8 mouse cellular contexts compared by ENCODE assay signal in genomic region chr19:10948416-10948815, GRCm38 (mm10). TPM values are rescaled to one million over a fixed set of nuclear protein-coding genes. Genes with fewer than 3 reads are reported as not detected.
DNase-seq lines count a peak whose midpoint lies in the region; ATAC-seq and TF ChIP-seq lines count a peak whose summit lies in the region.

No protein-coding gene starts in this region.

- WGBS in kidney, embryonic 16.5 days: 1% methylated on average over 20 of the region's 20 CpGs
- WGBS in embryonic facial prominence, embryonic 10.5 days: 1% methylated on average over 20 of the region's 20 CpGs
- whole genome bisulfite sequencing in hindbrain, postnatal 0 days: under 1% methylated on average over 20 of the region's 20 CpGs
- 1% methylated on average over 20 of the region's 20 CpGs for WGBS in midbrain, embryonic 13.5 days

- DNase-seq in kidney, adult 9 months: no peak
- no peak for DNase-seq in embryonic facial prominence, embryonic 10.5 days (ENCODE audit: low spot score)
- no peak for DNase-seq in hindbrain, postnatal 0 days (ENCODE audit: low spot score)
- DNase-seq in left cerebral cortex, adult 9 months (ENCODE audit: low spot score in 2 of 2): no peak

- peak overlapping the region; percentile 89 for H3K4me3 ChIP-seq in kidney, embryonic 16.5 days (ENCODE audit: low read length)
- H3K4me3 ChIP-seq in E14TG2a.4 (replicated peaks; ENCODE audit: low read length): peak overlapping the region; percentile 99
- peak overlapping the region; percentile 98 for H3K4me3 ChIP-seq in embryonic facial prominence, embryonic 10.5 days
- peak overlapping the region; percentile 51 for H3K4me3 ChIP-seq in hindbrain, postnatal 0 days (ENCODE audit: low read length)
- peak overlapping the region; percentile 77 for H3K4me3 ChIP-seq in midbrain, embryonic 13.5 days (replicated peaks)

- H3K27ac ChIP-seq in kidney, embryonic 16.5 days (ENCODE audit: low read length): no peak overlapping the region
- peak overlapping the region; percentile 75 for H3K27ac ChIP-seq in embryonic facial prominence, embryonic 10.5 days (replicated peaks)
- H3K27ac ChIP-seq in hindbrain, postnatal 0 days: no peak overlapping the region
- H3K27ac ChIP-seq in midbrain, embryonic 13.5 days: no peak overlapping the region

- no peak for TF ChIP-seq CTCF in E14TG2a.4 (conservative IDR thresholded peaks at IDR 0.05; ENCODE audit: low read length)
- no peak for TF ChIP-seq CTCF in hindbrain, postnatal 0 days (IDR thresholded peaks at IDR 0.05; ENCODE audit: low read depth)

- ATAC-seq in kidney, embryonic 16.5 days (ENCODE audit: low FRiP score, low TSS enrichment): no peak
- ATAC-seq in hindbrain, postnatal 0 days: no peak
- ATAC-seq in midbrain, embryonic 13.5 days: peak; percentile 5
- no peak for ATAC-seq in frontal cortex, adult (ENCODE audit: low TSS enrichment)

- H3K9ac ChIP-seq in kidney, embryonic 16.5 days (replicated peaks; ENCODE audit: low read length): peak overlapping the region; percentile 87
- H3K9ac ChIP-seq in hindbrain, postnatal 0 days (replicated peaks; ENCODE audit: low read length): peak overlapping the region; percentile 83
- peak overlapping the region; percentile 86 for H3K9ac ChIP-seq in midbrain, embryonic 13.5 days (replicated peaks)

- no peaks in the 10 kb centered on the region for H3K9me3 ChIP-seq in kidney, embryonic 16.5 days (ENCODE audit: low read length)
- no peaks in the 10 kb centered on the region for H3K9me3 ChIP-seq in E14TG2a.4 (ENCODE audit: low read length)
- no peaks in the 10 kb centered on the region for H3K9me3 ChIP-seq in embryonic facial prominence, embryonic 10.5 days
- H3K9me3 ChIP-seq in hindbrain, postnatal 0 days (ENCODE audit: low read length): no peaks in the 10 kb centered on the region
- no peaks in the 10 kb centered on the region for H3K9me3 ChIP-seq in midbrain, embryonic 13.5 days

- no peaks in the 10 kb centered on the region for H3K27me3 ChIP-seq in kidney, embryonic 16.5 days (ENCODE audit: insufficient read depth, low read length)
- peaks cover 6% of the 10 kb centered on the region for H3K27me3 ChIP-seq in E14TG2a.4 (ENCODE audit: insufficient read depth, low read length)
- H3K27me3 ChIP-seq in embryonic facial prominence, embryonic 10.5 days (replicated peaks; ENCODE audit: low read depth, poor library complexity, severe bottlenecking): no peaks in the 10 kb centered on the region
- H3K27me3 ChIP-seq in hindbrain, postnatal 0 days (ENCODE audit: insufficient read depth, low read length): no peaks in the 10 kb centered on the region
- no peaks in the 10 kb centered on the region for H3K27me3 ChIP-seq in midbrain, embryonic 13.5 days

- peaks cover 31% of the 10 kb centered on the region for H3K4me1 ChIP-seq in kidney, embryonic 16.5 days (ENCODE audit: insufficient read depth, low read length)
- peaks cover 44% of the 10 kb centered on the region for H3K4me1 ChIP-seq in E14TG2a.4 (replicated peaks; ENCODE audit: low read depth, low read length)
- H3K4me1 ChIP-seq in embryonic facial prominence, embryonic 10.5 days: peaks cover 46% of the 10 kb centered on the region
- peaks cover 15% of the 10 kb centered on the region; the same call in 1 of the 2 replicates for H3K4me1 ChIP-seq in hindbrain, postnatal 0 days (ENCODE audit: insufficient read depth, low read length)
- H3K4me1 ChIP-seq in midbrain, embryonic 13.5 days (replicated peaks): peaks cover 38% of the 10 kb centered on the region

- H3K4me2 ChIP-seq in kidney, embryonic 16.5 days (replicated peaks; ENCODE audit: low read depth, low read length): peak overlapping the region; percentile 100
- peak overlapping the region; percentile 95 for H3K4me2 ChIP-seq in hindbrain, postnatal 0 days (ENCODE audit: low read depth, low read length)
- peak overlapping the region; percentile 100 for H3K4me2 ChIP-seq in midbrain, embryonic 13.5 days (replicated peaks)

- H3K36me3 ChIP-seq in kidney, embryonic 16.5 days (ENCODE audit: insufficient read depth, low read length): peaks cover 19% of the 10 kb centered on the region
- peaks cover 45% of the 10 kb centered on the region for H3K36me3 ChIP-seq in E14TG2a.4 (ENCODE audit: insufficient read depth, low read length)
- H3K36me3 ChIP-seq in embryonic facial prominence, embryonic 10.5 days (replicated peaks): peaks cover 40% of the 10 kb centered on the region
- H3K36me3 ChIP-seq in hindbrain, postnatal 0 days (ENCODE audit: insufficient read depth, low read length): peaks cover 14% of the 10 kb centered on the region
- peaks cover 20% of the 10 kb centered on the region for H3K36me3 ChIP-seq in midbrain, embryonic 13.5 days

RNA-seq across cellular contexts. Expression of gene Ccdc86, which starts 0.7 kb away (rescaled TPM):
- 32.2 and 33.5 TPM in 2 replicates for polyA plus RNA-seq in kidney, embryonic 16.5 days (2015; fragmentation: Nextera tagmentation; extraction: Ambion mirVana)
- 47.2 and 51.5 TPM in 2 replicates for polyA plus RNA-seq in embryonic facial prominence, embryonic 10.5 days (2016; fragmentation: Nextera tagmentation; extraction: Ambion mirVana)
- 5.3 and 5.4 TPM in 2 replicates for total RNA-seq in hindbrain, postnatal 0 days (2014; rRNA removed)
- polyA plus RNA-seq in hindbrain, postnatal 0 days (2015; fragmentation: Nextera tagmentation; extraction: Ambion mirVana): 14.2 and 15.1 TPM in 2 replicates
- polyA plus RNA-seq in midbrain, embryonic 13.5 days (2015; fragmentation: Nextera tagmentation; extraction: Ambion mirVana): 15.5 and 16.2 TPM in 2 replicates

RNA-seq across cellular contexts. Expression of gene Ptgdr2, which starts 11.5 kb away (rescaled TPM):
- 0.10 TPM in 1 of 2 replicates, not detected in the other for polyA plus RNA-seq in kidney, embryonic 16.5 days (2015; fragmentation: Nextera tagmentation; extraction: Ambion mirVana)
- 0.09 TPM in 1 of 2 replicates, not detected in the other for polyA plus RNA-seq in embryonic facial prominence, embryonic 10.5 days (2016; fragmentation: Nextera tagmentation; extraction: Ambion mirVana)
- 0.47 and 1.1 TPM in 2 replicates for total RNA-seq in hindbrain, postnatal 0 days (2014; rRNA removed)
- 0.11 and 0.16 TPM in 2 replicates for polyA plus RNA-seq in hindbrain, postnatal 0 days (2015; fragmentation: Nextera tagmentation; extraction: Ambion mirVana)
- 0.22 and 0.24 TPM in 2 replicates for polyA plus RNA-seq in midbrain, embryonic 13.5 days (2015; fragmentation: Nextera tagmentation; extraction: Ambion mirVana)

RNA-seq across cellular contexts. Expression of gene Ms4a10, which starts 26.1 kb away (rescaled TPM):
- not detected in 2 replicates for polyA plus RNA-seq in kidney, embryonic 16.5 days (2015; fragmentation: Nextera tagmentation; extraction: Ambion mirVana)
- polyA plus RNA-seq in embryonic facial prominence, embryonic 10.5 days (2016; fragmentation: Nextera tagmentation; extraction: Ambion mirVana): not detected in 2 replicates
- not detected in 2 replicates for total RNA-seq in hindbrain, postnatal 0 days (2014; rRNA removed)
- polyA plus RNA-seq in hindbrain, postnatal 0 days (2015; fragmentation: Nextera tagmentation; extraction: Ambion mirVana): not detected in 2 replicates
- polyA plus RNA-seq in midbrain, embryonic 13.5 days (2015; fragmentation: Nextera tagmentation; extraction: Ambion mirVana): not detected in 2 replicates

RNA-seq across cellular contexts. Expression of gene Zp1, which starts 28.0 kb away (rescaled TPM):
- polyA plus RNA-seq in kidney, embryonic 16.5 days (2015; fragmentation: Nextera tagmentation; extraction: Ambion mirVana): not detected in 2 replicates
- not detected in 2 replicates for polyA plus RNA-seq in embryonic facial prominence, embryonic 10.5 days (2016; fragmentation: Nextera tagmentation; extraction: Ambion mirVana)
- 1.2 TPM in 1 of 2 replicates, not detected in the other for total RNA-seq in hindbrain, postnatal 0 days (2014; rRNA removed)
- 0.50 and 0.60 TPM in 2 replicates for polyA plus RNA-seq in hindbrain, postnatal 0 days (2015; fragmentation: Nextera tagmentation; extraction: Ambion mirVana)
- polyA plus RNA-seq in midbrain, embryonic 13.5 days (2015; fragmentation: Nextera tagmentation; extraction: Ambion mirVana): not detected in 2 replicates

RNA-seq across cellular contexts. Expression of gene Ms4a15, which starts 44.6 kb away (rescaled TPM):
- not detected in 2 replicates for polyA plus RNA-seq in kidney, embryonic 16.5 days (2015; fragmentation: Nextera tagmentation; extraction: Ambion mirVana)
- polyA plus RNA-seq in embryonic facial prominence, embryonic 10.5 days (2016; fragmentation: Nextera tagmentation; extraction: Ambion mirVana): not detected in 2 replicates
- total RNA-seq in hindbrain, postnatal 0 days (2014; rRNA removed): not detected in 2 replicates
- polyA plus RNA-seq in hindbrain, postnatal 0 days (2015; fragmentation: Nextera tagmentation; extraction: Ambion mirVana): not detected in 2 replicates
- polyA plus RNA-seq in midbrain, embryonic 13.5 days (2015; fragmentation: Nextera tagmentation; extraction: Ambion mirVana): not detected in 2 replicates
